Mouse (Mus musculus): ENCODE data around the gene Cfc1. TPM values are rescaled to one million over a fixed set of nuclear protein-coding genes. Genes with fewer than 3 reads are reported as not detected.

Gene Cfc1
- total RNA-seq, 1 experiment: 0.58 TPM

DNA sequence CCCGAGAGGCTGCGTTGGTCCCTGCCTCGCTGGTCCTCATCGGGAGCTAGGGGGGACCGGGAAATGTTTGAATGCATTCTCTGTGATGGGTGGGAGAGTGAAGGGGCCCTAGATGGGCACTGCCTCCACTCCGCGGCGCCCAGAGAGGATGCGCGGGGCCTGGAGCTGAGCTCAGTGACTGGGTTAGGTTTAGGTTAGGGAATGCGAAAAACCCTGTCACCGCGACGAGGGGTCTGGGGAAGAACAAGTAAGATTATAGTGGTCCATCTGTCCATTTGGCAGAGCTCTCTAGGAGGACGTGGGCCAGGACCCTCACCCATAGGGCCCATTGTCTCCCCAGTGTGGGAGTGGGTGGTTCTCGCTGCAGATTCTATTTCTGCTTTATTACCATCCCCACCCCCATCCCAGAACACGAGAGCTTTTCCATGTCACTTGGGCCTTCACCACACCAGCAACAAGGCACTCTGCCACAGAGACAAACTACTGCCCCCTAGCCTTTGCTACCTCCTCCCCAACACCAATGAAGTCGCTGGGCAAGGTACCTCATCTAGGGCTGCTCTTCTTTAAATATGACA, 44.4 kb downstream of the Cfc1 start:
- TF ChIP-seq ZNF384 (IDR thresholded peaks at IDR 0.05; ENCODE audit: low read depth, low read length): no peak
- TF ChIP-seq ZC3H11A (IDR thresholded peaks at IDR 0.05; ENCODE audit: borderline replicate concordance, low read depth, low read length): no peak
- Histone ChIP-seq H3K4me3 (ENCODE audit: insufficient read depth in 1 of 2, low read depth in 1 of 2, low read length in 2 of 2, poor library complexity in 1 of 2, severe bottlenecking in 1 of 2) (peak overlapping the region; percentile 73 to 78), H3K36me3 (ENCODE audit: control insufficient read depth, insufficient read depth, low read length, poor library complexity, severe bottlenecking) (no peaks in the 10 kb centered on the region), H3K9ac (ENCODE audit: insufficient read depth, low read depth, low read length, poor library complexity, severe bottlenecking) (peak overlapping the region; percentile 38; the same call in 1 of the 2 replicates), H3K9me3 (ENCODE audit: control insufficient read depth, insufficient read depth, low read depth, low read length) (no peaks in the 10 kb centered on the region), H3K4me1 (ENCODE audit: control insufficient read depth in 2 of 2, insufficient read depth in 2 of 2, low read length in 2 of 2, poor library complexity in 1 of 2) (peaks cover 0 to 3% of the 10 kb centered on the region in 2 experiments; a peak in 2 of 4 replicates), H3K27ac (ENCODE audit: insufficient read depth, low read depth, low read length, poor library complexity, severe bottlenecking) (no peak overlapping the region)
- in situ Hi-C loops (cut with MboI; ENCODE audit: low sequenced_read_pairs in 2 of 2, unreplicated experiment in 2 of 2): no loop called here
- DNase-seq (ENCODE audit: low read depth, low spot score): no peak

DNA sequence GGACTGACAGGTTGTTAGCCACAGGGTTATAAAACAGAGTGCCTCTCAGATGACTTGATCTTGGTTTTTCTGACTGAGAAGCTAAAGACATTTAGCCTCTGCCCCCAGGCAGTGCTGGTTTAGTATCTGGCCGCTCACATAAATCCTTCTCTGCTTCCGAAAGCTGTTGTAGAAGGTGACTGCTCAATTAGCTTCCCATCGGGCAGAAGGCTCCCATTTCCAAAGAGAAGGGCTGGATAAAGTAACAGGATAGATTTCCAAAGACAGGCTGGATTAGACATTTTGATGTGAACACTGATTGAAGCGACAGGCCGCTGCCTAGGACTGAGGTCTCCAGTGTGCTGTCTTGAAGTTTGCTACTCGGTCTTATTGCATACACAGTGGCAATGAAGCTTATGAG, 46.8 kb downstream of the Cfc1 start:
- H3K27ac ChIP-seq (ENCODE audit: insufficient read depth, low read depth, low read length, poor library complexity, severe bottlenecking): no peak overlapping the region
- no peaks in the 10 kb centered on the region for H3K9me3 ChIP-seq (ENCODE audit: control insufficient read depth, insufficient read depth, low read depth, low read length)
- no peak overlapping the region for H3K9ac ChIP-seq (ENCODE audit: insufficient read depth, low read depth, low read length, poor library complexity, severe bottlenecking)
- no peaks in the 10 kb centered on the region for H3K36me3 ChIP-seq (ENCODE audit: control insufficient read depth, insufficient read depth, low read length, poor library complexity, severe bottlenecking)
- no peak for DNase-seq (ENCODE audit: low read depth, low spot score)
- TF ChIP-seq ZNF384 (IDR thresholded peaks at IDR 0.05; ENCODE audit: low read depth, low read length): no peak
- TF ChIP-seq CHD2 (IDR thresholded peaks at IDR 0.05; ENCODE audit: low read depth, low read length): no peak
- TF ChIP-seq HCFC1 (IDR thresholded peaks at IDR 0.05; ENCODE audit: borderline replicate concordance, insufficient read depth, low read length): no peak
- no peak for TF ChIP-seq MAFK (IDR thresholded peaks at IDR 0.05; ENCODE audit: insufficient read depth, low read depth, low read length)
- no peak for TF ChIP-seq ZC3H11A (IDR thresholded peaks at IDR 0.05; ENCODE audit: borderline replicate concordance, low read depth, low read length)
- H3K4me3 ChIP-seq (ENCODE audit: insufficient read depth in 1 of 2, low read depth in 1 of 2, low read length in 2 of 2, poor library complexity in 1 of 2, severe bottlenecking in 1 of 2): no peak overlapping the region
- H3K4me1 ChIP-seq (ENCODE audit: control insufficient read depth in 2 of 2, insufficient read depth in 2 of 2, low read length in 2 of 2, poor library complexity in 1 of 2): peaks cover 0 to 3% of the 10 kb centered on the region in 2 experiments; a peak in 2 of 4 replicates
- in situ Hi-C loops (cut with MboI; ENCODE audit: low sequenced_read_pairs in 2 of 2, unreplicated experiment in 2 of 2): no loop called here

DNA sequence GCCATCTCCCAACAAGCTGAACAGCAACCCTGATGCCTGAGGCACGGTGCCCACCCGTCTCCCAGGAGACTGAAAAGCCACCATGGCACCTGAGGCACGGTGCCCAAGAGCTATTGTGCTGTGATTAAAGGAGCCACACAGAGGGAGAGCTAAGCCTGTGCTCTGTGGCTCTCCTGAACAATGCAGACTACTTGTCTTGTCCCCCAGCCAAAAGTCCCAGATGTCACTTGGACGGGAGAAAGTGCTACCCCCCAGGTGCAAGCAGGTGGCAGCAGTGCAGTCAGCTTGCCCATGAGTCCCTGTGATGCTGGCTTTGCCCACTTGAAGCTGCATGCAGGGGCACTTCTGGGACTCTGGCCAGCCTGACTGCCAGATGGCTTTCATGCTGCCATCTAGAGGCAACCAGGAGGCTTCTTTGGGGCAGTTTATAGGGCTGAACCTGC, 48.4 kb downstream of the Cfc1 start:
- no peak overlapping the region for H3K9ac ChIP-seq (ENCODE audit: insufficient read depth, low read depth, low read length, poor library complexity, severe bottlenecking)

DNA sequence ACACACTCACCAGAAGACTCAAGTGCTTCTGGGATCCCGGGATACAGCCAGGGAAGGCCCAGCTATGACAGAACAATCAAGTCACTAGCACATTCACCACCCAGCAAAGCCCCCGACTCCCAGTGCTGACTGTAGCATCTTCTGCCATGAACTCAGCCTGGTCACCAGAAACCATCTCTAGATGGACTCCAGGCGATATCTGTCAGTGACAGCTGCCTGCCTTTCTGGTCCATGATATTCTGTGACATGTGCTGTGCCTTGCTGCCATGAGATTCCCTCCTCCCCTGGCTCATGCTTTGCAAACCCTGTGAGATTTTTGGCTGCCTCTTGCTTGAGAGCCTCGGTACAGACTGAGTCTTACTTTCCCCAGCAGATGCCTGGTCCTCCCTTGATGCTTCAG, 49.3 kb downstream of the Cfc1 start:
- Histone ChIP-seq H3K4me1 (ENCODE audit: control insufficient read depth in 2 of 2, insufficient read depth in 2 of 2, low read length in 2 of 2, poor library complexity in 1 of 2) (peaks cover 0 to 3% of the 10 kb centered on the region in 2 experiments; a peak in 2 of 4 replicates), H3K27ac (ENCODE audit: insufficient read depth, low read depth, low read length, poor library complexity, severe bottlenecking) (no peak overlapping the region), H3K9me3 (ENCODE audit: control insufficient read depth, insufficient read depth, low read depth, low read length) (no peaks in the 10 kb centered on the region), H3K9ac (ENCODE audit: insufficient read depth, low read depth, low read length, poor library complexity, severe bottlenecking) (no peak overlapping the region), H3K4me3 (ENCODE audit: insufficient read depth in 1 of 2, low read depth in 1 of 2, low read length in 2 of 2, poor library complexity in 1 of 2, severe bottlenecking in 1 of 2) (no peak overlapping the region), H3K36me3 (ENCODE audit: control insufficient read depth, insufficient read depth, low read length, poor library complexity, severe bottlenecking) (no peaks in the 10 kb centered on the region)
- no peak for TF ChIP-seq ZNF384 (IDR thresholded peaks at IDR 0.05; ENCODE audit: low read depth, low read length)
- TF ChIP-seq MAFK (IDR thresholded peaks at IDR 0.05; ENCODE audit: insufficient read depth, low read depth, low read length): no peak
- no peak for TF ChIP-seq HCFC1 (IDR thresholded peaks at IDR 0.05; ENCODE audit: borderline replicate concordance, insufficient read depth, low read length)
- no peak for TF ChIP-seq CHD2 (IDR thresholded peaks at IDR 0.05; ENCODE audit: low read depth, low read length)
- no peak for TF ChIP-seq ZC3H11A (IDR thresholded peaks at IDR 0.05; ENCODE audit: borderline replicate concordance, low read depth, low read length)
- in situ Hi-C loops (cut with MboI; ENCODE audit: low sequenced_read_pairs in 2 of 2, unreplicated experiment in 2 of 2): no loop called here
- DNase-seq (ENCODE audit: low read depth, low spot score): no peak

More for the DNA sequence above, 48.4 kb downstream of the Cfc1 start:
- Histone ChIP-seq H3K9me3 (ENCODE audit: control insufficient read depth, insufficient read depth, low read depth, low read length) (no peaks in the 10 kb centered on the region), H3K4me3 (ENCODE audit: insufficient read depth in 1 of 2, low read depth in 1 of 2, low read length in 2 of 2, poor library complexity in 1 of 2, severe bottlenecking in 1 of 2) (no peak overlapping the region), H3K36me3 (ENCODE audit: control insufficient read depth, insufficient read depth, low read length, poor library complexity, severe bottlenecking) (no peaks in the 10 kb centered on the region), H3K27ac (ENCODE audit: insufficient read depth, low read depth, low read length, poor library complexity, severe bottlenecking) (no peak overlapping the region), H3K4me1 (ENCODE audit: control insufficient read depth in 2 of 2, insufficient read depth in 2 of 2, low read length in 2 of 2, poor library complexity in 1 of 2) (peaks cover 0 to 3% of the 10 kb centered on the region in 2 experiments; a peak in 2 of 4 replicates)
- in situ Hi-C loops (cut with MboI; ENCODE audit: low sequenced_read_pairs in 2 of 2, unreplicated experiment in 2 of 2): no loop called here
- DNase-seq (ENCODE audit: low read depth, low spot score): no peak
- TF ChIP-seq MAFK (IDR thresholded peaks at IDR 0.05; ENCODE audit: insufficient read depth, low read depth, low read length): no peak
- TF ChIP-seq ZC3H11A (IDR thresholded peaks at IDR 0.05; ENCODE audit: borderline replicate concordance, low read depth, low read length): no peak
- TF ChIP-seq ZNF384 (IDR thresholded peaks at IDR 0.05; ENCODE audit: low read depth, low read length): no peak
- no peak for TF ChIP-seq HCFC1 (IDR thresholded peaks at IDR 0.05; ENCODE audit: borderline replicate concordance, insufficient read depth, low read length)
- no peak for TF ChIP-seq CHD2 (IDR thresholded peaks at IDR 0.05; ENCODE audit: low read depth, low read length)
